Mouse (Mus musculus) ES-Bruce4 (cell line): ENCODE measurements around the gene Guca2a. TPM values are rescaled to one million over a fixed set of nuclear protein-coding genes. Genes with fewer than 3 reads are reported as not detected.

Experiments used
- H3K27ac ChIP-seq: 2 replicates; pipeline ENCODE4 v1.5.1; 2012; ENCODE audit warnings: low read length, inconsistent platforms; ENCODE audit not compliant: insufficient read depth
- H3K27me3 ChIP-seq: 2 replicates; pipeline ENCODE4 v1.6.1; 2012; ENCODE audit warnings: mild to moderate bottlenecking, low read length, inconsistent platforms; ENCODE audit not compliant: control insufficient read depth, poor library complexity, insufficient read depth, severe bottlenecking
- H3K36me3 ChIP-seq: 2 replicates; pipeline ENCODE4 v1.6.1; 2012; ENCODE audit warnings: inconsistent platforms, mild to moderate bottlenecking, low read length, moderate library complexity; ENCODE audit not compliant: control insufficient read depth, poor library complexity, insufficient read depth, severe bottlenecking
- H3K4me1 ChIP-seq: one replicate; pipeline ENCODE4 v1.8.1; 2011; ENCODE audit warnings: low read length; ENCODE audit not compliant: control insufficient read depth, insufficient read depth
- H3K4me3 ChIP-seq: 2 replicates; pipeline ENCODE4 v1.5.1; 2011; ENCODE audit warnings: low read depth, mild to moderate bottlenecking, low read length
- H3K9ac ChIP-seq: 2 replicates; pipeline ENCODE4 v1.6.1; 2012; ENCODE audit warnings: low read depth, mild to moderate bottlenecking, inconsistent platforms; ENCODE audit not compliant: poor library complexity, severe bottlenecking
- H3K9me3 ChIP-seq: replicated peaks from 2 replicates; pipeline ENCODE4 v1.6.1; 2012; ENCODE audit warnings: mild to moderate bottlenecking, low read length, inconsistent platforms; ENCODE audit not compliant: control insufficient read depth, poor library complexity, insufficient read depth, severe bottlenecking
- CTCF ChIP-seq: IDR thresholded peaks from one replicate; pipeline ENCODE4 v1.8.1; 2011; ENCODE audit warnings: low read depth, low read length
- EP300 ChIP-seq: IDR thresholded peaks from 2 replicates; pipeline ENCODE4 v1.6.1; 2011; ENCODE audit warnings: low read depth, low read length; ENCODE audit not compliant: insufficient read depth
- POLR2A ChIP-seq: IDR thresholded peaks from one replicate; pipeline ENCODE4 v1.8.1; 2011; ENCODE audit warnings: low read length; ENCODE audit not compliant: insufficient read depth
- polyA plus RNA-seq: library from polyadenylated mRNA; stranded (reverse); fragments of >200 nt; gene quantifications from 2 replicates; pipeline ENCODE4 v1.2.4, GENCODE M21; 2011; ENCODE audit warnings: low read depth; ENCODE audit not compliant: missing spikeins, insufficient read depth, insufficient read length

The Guca2a gene
- polyA plus RNA-seq, 1 experiment, result not detected

GRCm38 (mm10) chr4:119657011-119657410, 19.5 kb downstream of the Guca2a start:
- Histone ChIP-seq H3K27ac (no peak overlapping the region), H3K9me3 (peaks cover 15% of the 10 kb centered on the region), H3K4me3 (no peak overlapping the region), H3K36me3 (no peaks in the 10 kb centered on the region), H3K4me1 (no peaks in the 10 kb centered on the region), H3K27me3 (no peaks in the 10 kb centered on the region), H3K9ac (no peak overlapping the region)
- TF ChIP-seq POLR2A, result no peak
- TF ChIP-seq EP300, result no peak
- TF ChIP-seq CTCF, result no peak

GRCm38 (mm10) chr4:119658246-119658645, 20.7 kb downstream of the Guca2a start:
- Histone ChIP-seq H3K4me1 (no peaks in the 10 kb centered on the region), H3K4me3 (no peak overlapping the region), H3K36me3 (no peaks in the 10 kb centered on the region), H3K9me3 (peaks cover 9% of the 10 kb centered on the region; the same call in 1 of the 2 replicates), H3K27me3 (no peaks in the 10 kb centered on the region), H3K9ac (no peak overlapping the region), H3K27ac (no peak overlapping the region)
- no peak for TF ChIP-seq EP300

GRCm38 (mm10) chr4:119658731-119659130, 21.2 kb downstream of the Guca2a start, which contains the start of gene Guca2b:
Guca2b (minus strand) TSS chr4:119658954.
- Histone ChIP-seq H3K9me3 (peaks cover 4% of the 10 kb centered on the region; the same call in 1 of the 2 replicates), H3K36me3 (no peaks in the 10 kb centered on the region), H3K4me3 (no peak within 1 kb of the TSS), H3K27ac (no peak within 1 kb of the TSS), H3K27me3 (no peaks in the 10 kb centered on the region), H3K9ac (no peak within 1 kb of the TSS), H3K4me1 (no peaks in the 10 kb centered on the region)
- TF ChIP-seq POLR2A, result no peak
- no peak for TF ChIP-seq CTCF
- no peak for TF ChIP-seq EP300

GRCm38 (mm10) chr4:119660007-119660406, 22.5 kb downstream of the Guca2a start:
- Histone ChIP-seq H3K27me3 (no peaks in the 10 kb centered on the region), H3K9ac (no peak overlapping the region), H3K9me3 (no peaks in the 10 kb centered on the region), H3K36me3 (no peaks in the 10 kb centered on the region), H3K4me1 (no peaks in the 10 kb centered on the region), H3K4me3 (no peak overlapping the region), H3K27ac (no peak overlapping the region)
- no peak for TF ChIP-seq EP300
- TF ChIP-seq POLR2A, result no peak
- no peak for TF ChIP-seq CTCF

- no peaks in the 10 kb centered on the region for H3K4me1 ChIP-seq
- no peaks in the 10 kb centered on the region for H3K27me3 ChIP-seq
- H3K4me3 ChIP-seq, result no peak overlapping the region
- H3K9ac ChIP-seq, result no peak overlapping the region
- H3K9me3 ChIP-seq, result no peaks in the 10 kb centered on the region
- TF ChIP-seq EP300 (no peak), CTCF (no peak), POLR2A (no peak)
- no peak overlapping the region for H3K27ac ChIP-seq
- H3K36me3 ChIP-seq, result no peaks in the 10 kb centered on the region
Observed at GRCm38 (mm10) chr4:119662151-119662550, 24.6 kb downstream of the Guca2a start.

GRCm38 (mm10) chr4:119662976-119663375, 25.5 kb downstream of the Guca2a start:
- Histone ChIP-seq H3K36me3 (no peaks in the 10 kb centered on the region), H3K4me1 (no peaks in the 10 kb centered on the region), H3K4me3 (no peak overlapping the region), H3K9me3 (no peaks in the 10 kb centered on the region), H3K9ac (no peak overlapping the region), H3K27ac (no peak overlapping the region), H3K27me3 (no peaks in the 10 kb centered on the region)
- TF ChIP-seq POLR2A (no peak), CTCF (no peak), EP300 (no peak)
